Mouse (Mus musculus) kidney, postnatal 0 days (tissue): ENCODE measurements at regions not wholly inside any gene's neighbourhood (a gene's known extent, or its start where the extent isn't known, plus 50 kb on each side); places are given as distances from the start of the nearest gene placed in this dataset.

Experiments used
- ATAC-seq: fragments of 200-750 bp; cut with Nextera tagmentation; replicated peaks from 2 replicates; pipeline ENCODE4 v1.8.0; 2017; ENCODE audit warnings: low read depth, moderate number of reproducible peaks, moderate TSS enrichment, moderate library complexity; ENCODE audit not compliant: low FRiP score
- DNase-seq: peaks from one replicate; pipeline ENCODE4 v3.0.0-alpha.2; 2016; ENCODE audit warnings: low spot score
- H3K27ac ChIP-seq: fragments of 300-500 bp; sonication (generic); 2 replicates; pipeline ENCODE4 v1.5.1; 2014; ENCODE audit warnings: mild to moderate bottlenecking
- H3K27me3 ChIP-seq: fragments of 300-500 bp; sonication (generic); 2 replicates; pipeline ENCODE4 v1.6.1; 2014; ENCODE audit warnings: low read length, mixed read lengths; ENCODE audit not compliant: insufficient read depth
- H3K36me3 ChIP-seq: fragments of 300-500 bp; sonication (generic); 2 replicates; pipeline ENCODE4 v1.6.1; 2014; ENCODE audit warnings: low read length, mixed read lengths; ENCODE audit not compliant: insufficient read depth
- H3K4me1 ChIP-seq: fragments of 300-500 bp; sonication (generic); replicated peaks from 2 replicates; pipeline ENCODE4 v1.6.1; 2014; ENCODE audit warnings: antibody characterized with exemption, low read length, mixed read lengths; ENCODE audit not compliant: insufficient read depth
- H3K4me2 ChIP-seq: fragments of 300-500 bp; sonication (generic); 2 replicates; pipeline ENCODE4 v1.6.1; 2014; ENCODE audit warnings: mild to moderate bottlenecking, low read length, moderate library complexity, mixed read lengths
- H3K4me3 ChIP-seq: fragments of 300-500 bp; sonication (generic); replicated peaks from 2 replicates; pipeline ENCODE4 v1.5.1; 2014; ENCODE audit warnings: low read depth, low read length
- H3K9ac ChIP-seq: fragments of 300-500 bp; sonication (generic); 2 replicates; pipeline ENCODE4 v1.6.1; 2014; ENCODE audit warnings: low read depth, low read length
- H3K9me3 ChIP-seq: fragments of 300-500 bp; sonication (generic); replicated peaks from 2 replicates; pipeline ENCODE4 v1.6.1; 2016; ENCODE audit warnings: low read length, inconsistent platforms, mixed read lengths
- CTCF ChIP-seq: IDR thresholded peaks from 2 replicates; pipeline ENCODE4 v1.5.1; 2016; ENCODE audit warnings: antibody characterized with exemption, low read depth, mild to moderate bottlenecking, moderate library complexity
- whole genome bisulfite sequencing: fragments of 180-500 bp; shearing (Covaris S2); extraction: QIAGEN DNeasy Blood & Tissue Kit; methylation state at CpG from one replicate; pipeline ENCODE4 v1.1.7; 2014; 5-methylcytosine and 5-hydroxymethylcytosine counted together

DNA sequence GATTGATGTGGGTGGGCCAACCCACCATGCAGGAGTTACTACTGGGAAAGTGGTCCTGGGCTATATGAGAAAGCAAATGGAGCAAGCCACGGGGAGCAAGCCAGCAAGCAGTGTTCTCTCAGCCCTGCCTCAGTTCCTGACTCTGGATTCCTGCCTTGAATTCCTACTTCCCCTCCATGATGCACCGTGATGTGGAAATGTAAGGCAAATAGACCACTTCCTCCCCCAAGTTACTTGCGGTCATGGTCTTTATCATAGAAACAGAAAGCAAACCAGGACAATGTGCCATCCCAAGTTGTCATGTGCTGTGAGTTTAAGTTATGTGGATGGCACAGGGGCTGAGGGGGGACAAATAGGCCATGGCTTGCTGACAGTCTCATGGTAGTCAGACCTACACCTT lies 139.5 kb downstream of the Snx10 start:
- no peak for ATAC-seq
- H3K4me2 ChIP-seq = no peak overlapping the region
- H3K4me3 ChIP-seq = no peak overlapping the region
- no peaks in the 10 kb centered on the region for H3K27me3 ChIP-seq
- no peaks in the 10 kb centered on the region for H3K9me3 ChIP-seq
- H3K27ac ChIP-seq = no peak overlapping the region
- no peak overlapping the region for H3K9ac ChIP-seq
- TF ChIP-seq CTCF = no peak
- no peaks in the 10 kb centered on the region for H3K36me3 ChIP-seq
- WGBS = 75% methylated on average over 3 of the region's 3 CpGs
- H3K4me1 ChIP-seq = no peaks in the 10 kb centered on the region
- DNase-seq = no peak

DNA sequence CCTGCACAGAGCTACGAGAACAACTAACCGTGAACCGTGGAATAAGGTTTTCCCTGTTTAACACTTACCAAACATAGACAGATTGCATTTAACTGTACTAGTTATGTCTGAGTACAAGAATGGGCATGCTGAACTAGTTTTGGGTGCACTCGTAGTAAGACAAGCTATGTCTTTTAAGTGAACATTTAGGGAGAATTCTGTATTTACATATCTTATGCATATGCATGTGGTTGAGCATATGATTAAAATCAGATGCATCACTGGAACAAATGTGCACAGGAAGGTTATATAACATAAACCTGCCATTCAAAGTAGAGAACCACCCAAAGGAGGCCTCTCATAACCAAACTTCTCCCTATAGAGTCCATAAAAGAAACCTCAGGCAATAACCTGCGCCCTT lies 140.3 kb downstream of the Snx10 start:
- 91% methylated on average over 5 of the region's 5 CpGs for WGBS
- Histone ChIP-seq H3K27ac (no peak overlapping the region), H3K9me3 (no peaks in the 10 kb centered on the region), H3K9ac (no peak overlapping the region), H3K27me3 (no peaks in the 10 kb centered on the region), H3K4me2 (no peak overlapping the region), H3K36me3 (no peaks in the 10 kb centered on the region), H3K4me1 (no peaks in the 10 kb centered on the region), H3K4me3 (no peak overlapping the region)
- no peak for ATAC-seq
- no peak for TF ChIP-seq CTCF
- no peak for DNase-seq

DNA sequence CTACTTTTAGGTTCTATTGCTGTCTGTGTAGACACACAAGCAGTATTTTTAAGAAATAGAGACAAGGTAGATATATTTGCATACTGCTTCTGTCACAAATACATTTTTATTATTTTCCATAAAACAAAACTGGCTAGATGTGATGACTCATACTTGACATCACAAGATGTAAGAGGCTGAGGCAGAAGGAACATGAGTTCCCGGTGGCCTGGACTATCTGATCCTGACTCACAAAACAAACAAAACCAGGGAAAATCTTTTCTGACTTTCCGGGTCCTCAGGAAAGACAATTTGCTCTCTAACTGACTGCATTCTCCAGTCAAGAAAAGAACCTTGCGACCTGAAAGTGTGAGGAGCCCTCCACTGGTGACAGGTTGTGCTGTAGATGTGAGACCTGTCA lies 143.3 kb downstream of the Snx10 start:
- Histone ChIP-seq H3K27me3 (no peaks in the 10 kb centered on the region), H3K4me2 (no peak overlapping the region), H3K27ac (no peak overlapping the region), H3K36me3 (no peaks in the 10 kb centered on the region), H3K9me3 (no peaks in the 10 kb centered on the region), H3K4me3 (no peak overlapping the region), H3K9ac (no peak overlapping the region), H3K4me1 (no peaks in the 10 kb centered on the region)
- DNase-seq (no peak), ATAC-seq (no peak)
- 68% methylated on average over 3 of the region's 3 CpGs for whole genome bisulfite sequencing
- no peak for TF ChIP-seq CTCF

DNA sequence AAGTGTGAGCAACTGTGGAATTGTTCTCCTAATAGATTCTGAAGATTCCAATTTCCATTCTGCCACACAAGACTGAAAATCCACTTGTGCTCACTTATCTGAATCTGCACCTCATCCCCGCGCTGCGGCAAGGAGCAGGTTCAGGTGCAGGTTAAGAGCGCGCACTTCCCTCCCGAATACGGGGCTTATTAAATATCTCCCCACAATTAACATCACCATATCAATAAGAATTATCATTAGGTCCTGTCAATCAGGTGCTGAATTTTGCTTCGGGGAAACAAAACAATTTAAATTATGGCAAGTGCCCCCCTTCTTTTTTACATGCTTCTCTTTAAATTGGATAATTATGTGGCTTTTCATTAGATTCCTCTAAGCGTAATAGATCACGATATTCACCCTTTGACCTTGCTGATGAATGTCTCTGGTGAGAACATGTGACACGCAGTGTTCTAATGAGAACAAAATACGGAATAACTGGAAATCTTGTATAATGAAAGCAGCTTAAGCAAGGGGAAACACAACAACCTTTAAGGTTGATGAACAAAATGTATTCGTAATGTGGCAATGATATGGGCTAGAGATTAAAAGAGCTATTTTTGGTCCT lies 151.7 kb downstream of the Snx10 start:
- no peak for ATAC-seq
- no peak for TF ChIP-seq CTCF
- Histone ChIP-seq H3K27ac (no peak overlapping the region), H3K4me1 (no peaks in the 10 kb centered on the region), H3K9me3 (no peaks in the 10 kb centered on the region), H3K36me3 (no peaks in the 10 kb centered on the region), H3K4me3 (no peak overlapping the region), H3K4me2 (no peak overlapping the region), H3K9ac (no peak overlapping the region), H3K27me3 (no peaks in the 10 kb centered on the region)
- 88% methylated on average over 13 of the region's 13 CpGs for WGBS
- no peak for DNase-seq

DNA sequence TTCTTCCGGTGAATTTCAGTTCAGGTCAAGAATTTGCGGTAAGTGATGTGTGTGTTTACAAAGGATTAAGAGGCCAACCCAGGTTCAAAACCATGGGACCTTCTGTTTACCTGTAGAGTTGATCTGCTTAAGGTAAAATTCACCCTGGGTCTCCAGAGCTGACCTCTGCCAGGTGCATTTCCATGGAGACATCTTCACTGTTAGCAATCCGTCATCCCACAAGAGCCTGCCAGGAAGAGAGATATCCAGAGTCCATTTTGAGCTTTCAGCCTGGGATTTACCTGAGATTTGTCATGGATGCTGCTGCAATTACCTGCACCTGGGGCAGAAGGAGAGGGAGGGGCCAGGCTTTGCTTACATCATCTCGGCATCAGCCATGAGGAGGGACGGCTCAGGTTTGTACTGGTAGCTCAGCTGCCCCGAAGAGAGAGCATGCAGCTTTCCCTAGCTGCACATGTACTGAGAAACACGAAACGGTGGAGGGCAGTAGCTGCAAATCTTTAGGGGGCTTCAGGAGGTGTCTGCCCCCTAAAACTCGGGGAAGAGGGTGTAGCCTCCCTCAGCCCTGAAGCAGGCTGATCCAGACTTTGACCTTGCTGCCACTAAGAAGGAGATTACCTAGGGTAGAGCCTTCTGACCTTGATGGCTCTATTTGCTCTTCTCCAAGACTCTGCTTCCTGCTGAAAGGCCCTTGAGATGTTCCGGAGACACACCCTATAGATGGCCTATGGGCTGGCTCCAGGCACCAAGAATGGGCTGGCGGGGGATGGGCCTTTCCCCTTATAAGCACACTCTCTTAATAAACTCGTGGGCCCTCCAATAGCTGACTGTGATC lies 153.7 kb downstream of the Snx10 start:
- no peak for DNase-seq
- Histone ChIP-seq H3K27me3 (no peaks in the 10 kb centered on the region), H3K9ac (no peak overlapping the region), H3K4me2 (no peak overlapping the region), H3K27ac (no peak overlapping the region), H3K4me3 (no peak overlapping the region), H3K4me1 (no peaks in the 10 kb centered on the region; the same call in 1 of the 2 replicates), H3K9me3 (no peaks in the 10 kb centered on the region), H3K36me3 (no peaks in the 10 kb centered on the region)
- no peak for ATAC-seq
- WGBS = 85% methylated on average over 12 of the region's 12 CpGs
- TF ChIP-seq CTCF = no peak

DNA sequence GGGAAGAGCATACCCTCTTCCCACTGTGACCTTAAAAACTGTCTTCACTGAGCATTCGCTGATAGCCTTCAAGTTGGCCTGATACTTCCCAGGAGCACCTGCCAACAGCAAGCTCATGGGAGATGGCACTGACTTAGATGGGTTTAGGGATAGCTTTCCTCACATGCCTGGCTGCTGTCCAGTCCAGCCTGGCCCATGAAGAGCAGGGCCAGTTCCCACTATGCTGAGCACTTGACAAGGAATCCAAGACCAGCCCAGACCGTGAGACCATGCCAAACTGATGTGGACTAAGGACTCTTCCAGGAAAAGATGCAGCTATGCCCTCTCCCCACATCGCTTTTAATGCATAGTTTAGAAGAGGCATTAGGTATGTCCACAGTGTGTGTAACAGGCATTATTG lies 155.0 kb downstream of the Snx10 start:
- no peak for TF ChIP-seq CTCF
- WGBS = 87% methylated on average over 3 of the region's 3 CpGs

More for the DNA sequence above, 155.0 kb downstream of the Snx10 start:
- Histone ChIP-seq H3K4me2 (no peak overlapping the region), H3K4me1 (no peaks in the 10 kb centered on the region; the same call in 1 of the 2 replicates), H3K36me3 (no peaks in the 10 kb centered on the region), H3K9me3 (no peaks in the 10 kb centered on the region), H3K27ac (no peak overlapping the region), H3K4me3 (no peak overlapping the region), H3K27me3 (no peaks in the 10 kb centered on the region), H3K9ac (no peak overlapping the region)
- ATAC-seq = no peak
- no peak for DNase-seq
